Mouse (Mus musculus) kidney, embryonic 15.5 days (tissue): ENCODE results near the gene Stx1a. TPM values are rescaled to one million over a fixed set of nuclear protein-coding genes. Genes with fewer than 3 reads are reported as not detected.
"Not testable (repeated sequence)": the region's sequence is repeated elsewhere in the genome, so short reads cannot be mapped to it uniquely, and the experiment has no call there.

ENCODE experiments used
- ATAC-seq: fragments of 200-750 bp; cut with Nextera tagmentation; replicated peaks from 2 replicates; pipeline ENCODE4 v1.8.0; 2017; ENCODE audit warnings: moderate TSS enrichment; ENCODE audit not compliant: low FRiP score
- H3K27ac ChIP-seq: fragments of 300-500 bp; sonication (generic); 2 replicates; pipeline ENCODE4 v1.5.1; 2015; ENCODE audit warnings: mild to moderate bottlenecking, inconsistent platforms
- H3K27me3 ChIP-seq: fragments of 300-500 bp; sonication (generic); 2 replicates; pipeline ENCODE4 v1.6.1; 2015; ENCODE audit warnings: inconsistent platforms
- H3K36me3 ChIP-seq: fragments of 300-500 bp; sonication (generic); 2 replicates; pipeline ENCODE4 v1.6.1; 2015; ENCODE audit warnings: inconsistent platforms
- H3K4me1 ChIP-seq: fragments of 300-500 bp; sonication (generic); 2 replicates; pipeline ENCODE4 v1.6.1; 2015; ENCODE audit warnings: inconsistent platforms
- H3K4me2 ChIP-seq: fragments of 300-500 bp; sonication (generic); 2 replicates; pipeline ENCODE4 v1.6.1; 2015; ENCODE audit warnings: moderate library complexity, mild to moderate bottlenecking, inconsistent platforms
- H3K4me3 ChIP-seq: fragments of 300-500 bp; sonication (generic); replicated peaks from 2 replicates; pipeline ENCODE4 v1.5.1; 2015; ENCODE audit warnings: mild to moderate bottlenecking, inconsistent platforms
- H3K9ac ChIP-seq: fragments of 300-500 bp; sonication (generic); 2 replicates; pipeline ENCODE4 v1.6.1; 2015; ENCODE audit warnings: mild to moderate bottlenecking, inconsistent platforms
- H3K9me3 ChIP-seq: fragments of 300-500 bp; sonication (generic); replicated peaks from 2 replicates; pipeline ENCODE4 v1.6.1; 2016; ENCODE audit warnings: inconsistent platforms
- WGBS: fragments of 180-500 bp; shearing (Covaris S2); methylation state at CpG from one replicate; pipeline ENCODE4 v1.1.7; 2015; ENCODE audit warnings: mixed read lengths; 5-methylcytosine and 5-hydroxymethylcytosine counted together
- polyA plus RNA-seq: library from polyadenylated mRNA; unstranded; fragments of >200 nt; fragmentation: Nextera tagmentation; extraction: Ambion mirVana; gene quantifications from 2 replicates; pipeline ENCODE4 v1.2.1, GENCODE M21; 2015

Stx1a gene
- polyA plus RNA-seq, 1 experiment from 2014 or later = 13.8 TPM

DNA sequence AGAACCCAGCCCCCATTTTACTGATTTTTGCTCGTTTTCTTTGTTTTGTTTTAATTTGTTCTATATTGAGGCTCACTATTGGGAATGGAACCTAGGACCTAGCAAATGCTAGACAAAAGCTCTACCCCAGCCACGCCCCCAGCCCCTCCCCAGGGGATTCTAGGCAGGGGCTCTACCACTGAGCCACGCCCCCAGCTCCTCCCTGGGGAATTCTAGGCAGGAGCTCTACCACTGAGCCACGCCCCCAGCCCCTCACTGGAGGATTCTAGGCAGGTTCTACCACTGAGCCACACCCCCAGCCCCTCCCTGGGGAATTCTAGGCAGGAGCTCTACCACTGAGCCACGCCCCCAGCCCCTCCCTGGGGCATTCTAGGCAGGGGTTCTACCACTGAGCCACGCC lies 26.0 kb downstream of the Stx1a start:
- not testable (repeated sequence) for H3K27me3 ChIP-seq, ATAC-seq, H3K4me2 ChIP-seq, H3K4me1 ChIP-seq, H3K9me3 ChIP-seq, H3K4me3 ChIP-seq, H3K9ac ChIP-seq, H3K27ac ChIP-seq
- peaks cover 86% of the 10 kb centered on the region for H3K36me3 ChIP-seq
- WGBS = 90% methylated on average over 6 of the region's 6 CpGs

GRCm38 (mm10) chr5:135053356-135053755 lies 30.1 kb downstream of the Stx1a start:
- Histone ChIP-seq H3K36me3 (peaks cover 90% of the 10 kb centered on the region), H3K4me3 (no peak overlapping the region), H3K9ac (no peak overlapping the region), H3K4me1 (no peaks in the 10 kb centered on the region), H3K4me2 (no peak overlapping the region), H3K9me3 (no peaks in the 10 kb centered on the region), H3K27me3 (no peaks in the 10 kb centered on the region), H3K27ac (no peak overlapping the region)
- ATAC-seq = no peak
- 95% methylated on average over 12 of the region's 12 CpGs for WGBS

GRCm38 (mm10) chr5:135063629-135064381 lies 40.5 kb downstream of the Stx1a start, which contains the start of gene Dnajc30:
Gene Dnajc30, plus strand, starts transcription at chr5:135064202.
- WGBS = under 1% methylated on average over 52 of the region's 52 CpGs
- peak; percentile 98 for ATAC-seq

DNA sequence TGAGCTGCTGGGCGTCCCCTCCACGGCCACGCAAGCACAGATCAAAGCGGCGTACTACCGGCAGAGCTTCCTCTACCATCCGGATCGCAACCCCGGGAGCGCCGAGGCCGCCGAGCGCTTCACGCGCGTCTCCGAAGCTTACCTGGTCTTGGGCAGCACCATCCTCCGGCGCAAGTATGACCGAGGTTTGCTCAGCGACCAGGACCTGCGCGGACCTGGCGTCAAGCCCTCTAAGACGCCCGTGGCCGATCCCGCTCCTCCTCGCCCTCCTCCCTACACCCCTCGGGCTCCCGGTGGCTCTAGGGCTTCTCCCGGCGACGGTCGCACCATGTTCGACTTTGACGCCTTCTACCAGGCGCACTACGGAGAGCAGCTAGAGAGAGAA lies 41.1 kb downstream of the Stx1a start:
- under 1% methylated on average over 40 of the region's 40 CpGs for WGBS

More at GRCm38 (mm10) chr5:135063629-135064381, 40.5 kb downstream of the Stx1a start, which contains the start of gene Dnajc30:
- Histone ChIP-seq H3K4me1 (peaks cover 25% of the 10 kb centered on the region), H3K9ac (peak within 1 kb of the TSS; percentile 88), H3K9me3 (no peaks in the 10 kb centered on the region), H3K27ac (peak within 1 kb of the TSS; percentile 70), H3K4me3 (peak within 1 kb of the TSS; percentile 88), H3K27me3 (no peaks in the 10 kb centered on the region), H3K4me2 (peak within 1 kb of the TSS; percentile 95), H3K36me3 (peaks cover 64% of the 10 kb centered on the region)

DNA sequence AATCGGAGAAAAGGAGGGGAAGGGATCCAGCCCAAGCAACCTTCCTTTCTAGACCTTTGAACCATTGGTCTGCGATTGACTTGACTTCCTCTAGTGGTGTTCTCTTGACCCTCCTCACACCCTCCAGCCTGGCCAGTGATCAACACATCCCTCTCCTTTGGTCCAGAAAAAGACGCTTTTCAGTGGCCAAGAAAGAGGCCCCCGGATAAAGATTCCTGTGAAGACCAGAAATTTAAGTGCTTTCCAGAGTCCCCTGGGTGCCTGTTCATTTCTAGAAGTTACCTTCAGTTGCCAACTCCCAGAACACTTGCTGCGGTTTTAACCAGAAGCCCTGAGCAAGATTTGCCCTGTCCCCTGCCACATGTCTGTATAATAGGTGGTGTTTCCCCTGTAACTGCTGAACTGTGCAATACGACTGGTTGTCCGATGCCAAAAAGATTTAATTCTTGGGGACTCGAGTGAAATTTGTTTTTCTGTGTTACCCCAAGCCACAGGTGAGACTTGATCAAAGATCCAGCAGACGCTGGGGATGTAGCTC lies 41.7 kb downstream of the Stx1a start, which contains the start of gene Bud23:
Gene Bud23, minus strand, starts transcription at position 51 of the 538 bp plus-strand sequence.
- Histone ChIP-seq H3K4me1 (peaks cover 25% of the 10 kb centered on the region), H3K4me2 (peak within 1 kb of the TSS; percentile 95), H3K27ac (peak within 1 kb of the TSS; percentile 70), H3K4me3 (peak within 1 kb of the TSS; percentile 88), H3K9ac (peak within 1 kb of the TSS; percentile 88), H3K36me3 (peaks cover 52% of the 10 kb centered on the region)
- 76% methylated on average over 9 of the region's 9 CpGs for WGBS
- ATAC-seq, H3K9me3 ChIP-seq, H3K27me3 ChIP-seq: not testable (repeated sequence)

More for the DNA sequence above, 41.1 kb downstream of the Stx1a start:
- Histone ChIP-seq H3K27me3 (no peaks in the 10 kb centered on the region), H3K27ac (peak overlapping the region; percentile 70), H3K4me2 (peak overlapping the region; percentile 95), H3K9ac (peak overlapping the region; percentile 88), H3K4me3 (peak overlapping the region; percentile 88), H3K36me3 (peaks cover 58% of the 10 kb centered on the region), H3K9me3 (no peaks in the 10 kb centered on the region), H3K4me1 (peaks cover 25% of the 10 kb centered on the region)
- ATAC-seq = peak; percentile 45

DNA sequence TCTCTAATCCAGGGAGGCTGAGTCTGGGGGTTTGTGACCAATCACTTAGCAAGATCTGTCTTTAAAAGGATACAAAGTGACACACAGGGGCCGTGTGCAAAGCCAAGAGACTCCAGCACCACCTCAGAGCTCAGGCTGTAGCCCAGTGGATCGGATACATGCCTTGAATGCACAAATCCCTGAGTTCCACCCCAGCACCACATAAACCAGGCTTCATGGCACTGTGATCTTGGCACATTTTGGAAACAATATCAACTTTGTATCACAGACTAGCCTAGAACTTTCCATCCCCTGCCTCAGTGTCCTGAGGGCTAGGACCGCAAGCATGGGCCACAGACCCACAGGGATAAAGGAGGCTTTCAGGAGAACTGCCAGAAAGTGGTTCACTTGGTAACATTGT lies 42.7 kb downstream of the Stx1a start:
- no peak overlapping the region for H3K9ac ChIP-seq
- no peaks in the 10 kb centered on the region for H3K27me3 ChIP-seq
- H3K4me3 ChIP-seq = 0 out of 2 replicates have a peak overlapping the region, but pooled peaks have one; percentile 2
- ATAC-seq = no peak
- H3K4me2 ChIP-seq = peak overlapping the region; percentile 95; the same call in 1 of the 2 replicates
- H3K27ac ChIP-seq = no peak overlapping the region
- H3K4me1 ChIP-seq = peaks cover 25% of the 10 kb centered on the region
- H3K9me3 ChIP-seq = no peaks in the 10 kb centered on the region
- 90% methylated on average over 3 of the region's 3 CpGs for WGBS
- H3K36me3 ChIP-seq = peaks cover 45% of the 10 kb centered on the region

GRCm38 (mm10) chr5:135070448-135070847 lies 47.2 kb downstream of the Stx1a start:
- H3K27me3 ChIP-seq = no peaks in the 10 kb centered on the region
- H3K4me3 ChIP-seq = no peak overlapping the region
- H3K27ac ChIP-seq = no peak overlapping the region
- WGBS = 89% methylated on average over 3 of the region's 3 CpGs
- peaks cover 24% of the 10 kb centered on the region for H3K4me1 ChIP-seq
- no peak for ATAC-seq
- H3K36me3 ChIP-seq = peaks cover 61% of the 10 kb centered on the region
- H3K9me3 ChIP-seq = no peaks in the 10 kb centered on the region
- H3K4me2 ChIP-seq = no peak overlapping the region
- no peak overlapping the region for H3K9ac ChIP-seq

GRCm38 (mm10) chr5:135072061-135072460 lies 48.8 kb downstream of the Stx1a start:
- Histone ChIP-seq H3K9me3 (no peaks in the 10 kb centered on the region), H3K4me1 (peaks cover 30% of the 10 kb centered on the region), H3K27ac (no peak overlapping the region), H3K4me3 (no peak overlapping the region), H3K9ac (no peak overlapping the region), H3K4me2 (no peak overlapping the region), H3K27me3 (no peaks in the 10 kb centered on the region), H3K36me3 (peaks cover 51% of the 10 kb centered on the region)
- no peak for ATAC-seq
- WGBS = 93% methylated on average over 2 of the region's 2 CpGs

DNA sequence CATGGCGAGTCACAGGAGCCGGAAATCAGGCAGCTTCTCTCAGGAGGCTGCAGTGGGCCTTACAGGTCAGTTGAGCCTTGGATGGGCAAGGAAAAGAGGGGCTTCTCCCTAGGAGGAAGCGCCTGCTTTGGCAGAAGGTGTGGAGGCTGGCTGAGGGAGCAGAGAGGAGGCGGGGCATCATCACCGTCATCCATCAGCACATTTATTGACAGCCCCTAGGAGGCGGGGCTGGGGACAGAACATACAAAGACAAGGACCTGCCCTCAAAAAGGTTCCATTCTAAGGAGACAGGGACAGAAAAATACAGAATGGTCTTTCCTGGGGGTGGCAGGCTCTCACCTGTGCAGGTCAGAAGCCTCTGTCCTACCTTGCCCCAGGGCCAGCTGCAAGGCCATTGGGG lies 49.4 kb downstream of the Stx1a start:
- WGBS = 79% methylated on average over 6 of the region's 6 CpGs
- H3K4me1 ChIP-seq = peaks cover 33% of the 10 kb centered on the region
- no peaks in the 10 kb centered on the region for H3K27me3 ChIP-seq
- no peaks in the 10 kb centered on the region for H3K9me3 ChIP-seq
- H3K4me2 ChIP-seq = no peak overlapping the region
- H3K36me3 ChIP-seq = peaks cover 44% of the 10 kb centered on the region
- H3K4me3 ChIP-seq = no peak overlapping the region
- H3K9ac ChIP-seq = no peak overlapping the region
- H3K27ac ChIP-seq = no peak overlapping the region
- no peak for ATAC-seq

DNA sequence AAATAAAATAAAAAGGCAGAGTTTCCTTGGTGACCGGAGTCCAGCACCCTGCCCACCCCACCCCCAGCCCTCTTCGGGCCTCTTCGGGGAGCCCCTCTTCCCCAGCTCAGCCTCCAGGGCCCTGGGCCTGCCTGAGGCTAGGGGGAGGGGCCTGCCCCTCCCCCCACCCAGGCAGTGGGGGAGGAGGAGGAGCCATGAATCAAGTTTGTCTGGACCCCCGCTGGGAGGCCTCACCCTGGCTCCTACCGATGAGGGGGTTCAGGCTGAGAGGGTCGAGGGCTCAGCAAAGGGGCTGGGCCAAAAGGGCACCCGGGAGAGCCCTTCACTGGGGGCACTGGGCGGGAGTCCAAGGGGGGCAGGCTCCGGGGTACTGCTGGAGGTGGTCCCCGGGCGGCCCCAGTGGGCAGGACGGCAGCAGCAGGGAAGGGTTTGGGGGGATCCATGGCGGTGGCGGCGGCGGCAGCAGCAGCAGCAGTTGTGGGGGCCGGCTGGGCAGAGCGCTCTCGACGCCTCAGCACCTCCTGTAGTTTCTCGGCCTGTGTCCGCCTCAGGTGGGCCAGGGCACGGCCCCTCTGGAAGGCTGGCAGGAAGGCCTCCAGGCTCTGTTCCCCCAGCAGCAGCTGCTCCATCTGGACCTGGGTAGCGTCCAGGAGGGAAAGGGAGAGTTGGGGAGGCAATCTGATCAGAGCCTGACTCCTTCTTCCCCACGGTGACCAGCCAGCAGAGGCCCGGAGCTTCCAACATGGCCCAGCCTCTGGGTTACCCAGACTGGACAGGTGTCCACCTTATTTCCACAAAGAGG lies 50.3 kb downstream of the Stx1a start:
- Histone ChIP-seq H3K36me3 (peaks cover 36% of the 10 kb centered on the region), H3K4me2 (peak overlapping the region; percentile 36), H3K9me3 (no peaks in the 10 kb centered on the region), H3K4me3 (no peak overlapping the region), H3K9ac (0 out of 2 replicates have a peak overlapping the region, but pooled peaks have one; percentile 7), H3K4me1 (peaks cover 36% of the 10 kb centered on the region), H3K27me3 (no peaks in the 10 kb centered on the region), H3K27ac (no peak overlapping the region)
- 24% methylated on average over 26 of the region's 26 CpGs for WGBS
- no peak for ATAC-seq

- H3K9ac ChIP-seq = no peak overlapping the region
- ATAC-seq = no peak
- no peak overlapping the region for H3K4me3 ChIP-seq
- 68% methylated on average over 4 of the region's 4 CpGs for WGBS
- no peak overlapping the region for H3K4me2 ChIP-seq
- peak overlapping the region; percentile 92; the same call in 1 of the 2 replicates for H3K27ac ChIP-seq
- no peaks in the 10 kb centered on the region for H3K9me3 ChIP-seq
- 0 out of 2 replicates have a peak, but pooled peaks cover 4% of the 10 kb centered on the region for H3K27me3 ChIP-seq
- H3K36me3 ChIP-seq = peaks cover 36% of the 10 kb centered on the region
- peaks cover 37% of the 10 kb centered on the region for H3K4me1 ChIP-seq
Observed at GRCm38 (mm10) chr5:135075655-135076054, 52.4 kb downstream of the Stx1a start.
